Mouse (Mus musculus) stomach, embryonic 14.5 days (tissue): ENCODE results near the gene Rnf185. TPM values are rescaled to one million over a fixed set of nuclear protein-coding genes. Genes with fewer than 3 reads are reported as not detected.

ENCODE experiments used
- ATAC-seq: fragments of 200-750 bp; cut with Nextera tagmentation; 2 replicates; pipeline ENCODE4 v1.8.0; 2017; ENCODE audit warnings: low read depth, moderate TSS enrichment; ENCODE audit not compliant: insufficient number of reproducible peaks, insufficient read depth, low FRiP score
- H3K27ac ChIP-seq: fragments of 300-500 bp; sonication (generic); 2 replicates; pipeline ENCODE4 v1.5.1; 2014; ENCODE audit warnings: mild to moderate bottlenecking, low read length, moderate library complexity, mixed read lengths
- H3K27me3 ChIP-seq: fragments of 300-500 bp; sonication (generic); 2 replicates; pipeline ENCODE4 v1.6.1; 2014; ENCODE audit warnings: low read length, control low read depth, mixed read lengths; ENCODE audit not compliant: control insufficient read depth, insufficient read depth
- H3K36me3 ChIP-seq: fragments of 300-500 bp; sonication (generic); 2 replicates; pipeline ENCODE4 v1.6.1; 2014; ENCODE audit warnings: mild to moderate bottlenecking, control low read depth, low read length, moderate library complexity, mixed read lengths; ENCODE audit not compliant: control insufficient read depth, insufficient read depth
- H3K4me1 ChIP-seq: fragments of 300-500 bp; sonication (generic); 2 replicates; pipeline ENCODE4 v1.6.1; 2014; ENCODE audit warnings: low read length, control low read depth, mixed read lengths; ENCODE audit not compliant: control insufficient read depth, insufficient read depth
- H3K4me2 ChIP-seq: fragments of 300-500 bp; sonication (generic); replicated peaks from 2 replicates; pipeline ENCODE4 v1.6.1; 2014; ENCODE audit warnings: low read depth, low read length, control low read depth
- H3K4me3 ChIP-seq: fragments of 300-500 bp; sonication (generic); 2 replicates; pipeline ENCODE4 v1.5.1; 2014; ENCODE audit warnings: low read depth, low read length, control low read depth
- H3K9ac ChIP-seq: fragments of 300-500 bp; sonication (generic); replicated peaks from 2 replicates; pipeline ENCODE4 v1.6.1; 2014; ENCODE audit warnings: low read depth, mild to moderate bottlenecking, control low read depth, low read length, moderate library complexity, mixed read lengths
- H3K9me3 ChIP-seq: fragments of 300-500 bp; sonication (generic); 2 replicates; pipeline ENCODE4 v1.6.1; 2016; ENCODE audit warnings: low read depth, low read length, control low read depth; ENCODE audit not compliant: control insufficient read depth
- WGBS: fragments of 180-500 bp; shearing (Covaris S2); extraction: QIAGEN DNeasy Blood & Tissue Kit; methylation state at CpG from one replicate; pipeline ENCODE4 v1.1.7; 2014; 5-methylcytosine and 5-hydroxymethylcytosine counted together
- polyA plus RNA-seq: library from polyadenylated mRNA; unstranded; fragments of >200 nt; fragmentation: Nextera tagmentation; extraction: Ambion mirVana; gene quantifications from 2 replicates; pipeline ENCODE4 v1.2.1, GENCODE M21; 2014

The Rnf185 gene
- 34.2 and 34.8 TPM in 2 replicates for polyA plus RNA-seq

- Histone ChIP-seq H3K36me3 (no peaks in the 10 kb centered on the region; the same call in 1 of the 2 replicates), H3K27ac (peak within 1 kb of the TSS; percentile 86), H3K4me1 (peaks cover 12% of the 10 kb centered on the region), H3K4me2 (peak within 1 kb of the TSS; percentile 88), H3K9ac (peak within 1 kb of the TSS; percentile 48), H3K9me3 (no peaks in the 10 kb centered on the region), H3K27me3 (no peaks in the 10 kb centered on the region), H3K4me3 (peak within 1 kb of the TSS; percentile 78)
- under 1% methylated on average over 45 of the region's 45 CpGs for WGBS
- peak; percentile 97 for ATAC-seq
These were observed at the start of gene Rnf185 for GRCm38 (mm10) chr11:3452167-3452639. TSS of gene Rnf185 (minus strand) at chr11:3452363.

GRCm38 (mm10) chr11:3497296-3497695 lies 45.1 kb upstream of the Rnf185 start:
- no peaks in the 10 kb centered on the region for H3K36me3 ChIP-seq
- H3K4me2 ChIP-seq, result no peak overlapping the region
- WGBS, result 89% methylated on average over 1 of the region's 1 CpGs
- H3K9me3 ChIP-seq, result no peaks in the 10 kb centered on the region
- no peak overlapping the region for H3K27ac ChIP-seq
- no peak overlapping the region for H3K9ac ChIP-seq
- no peak overlapping the region for H3K4me3 ChIP-seq
- no peak for ATAC-seq
- no peaks in the 10 kb centered on the region for H3K4me1 ChIP-seq
- H3K27me3 ChIP-seq, result no peaks in the 10 kb centered on the region

- Histone ChIP-seq H3K4me1 (no peaks in the 10 kb centered on the region), H3K27me3 (no peaks in the 10 kb centered on the region), H3K36me3 (no peaks in the 10 kb centered on the region), H3K27ac (no peak overlapping the region), H3K4me3 (no peak overlapping the region), H3K4me2 (no peak overlapping the region), H3K9ac (no peak overlapping the region), H3K9me3 (no peaks in the 10 kb centered on the region)
- WGBS, result 49% methylated on average over 5 of the region's 5 CpGs
- ATAC-seq, result 0 out of 2 replicates have a peak, but pooled peaks have one; percentile 29
These were observed 44.6 kb upstream of the Rnf185 start for GRCm38 (mm10) chr11:3496756-3497155.

- ATAC-seq, result no peak
- Histone ChIP-seq H3K4me1 (no peaks in the 10 kb centered on the region), H3K36me3 (no peaks in the 10 kb centered on the region), H3K27me3 (no peaks in the 10 kb centered on the region), H3K9ac (no peak overlapping the region), H3K4me2 (no peak overlapping the region), H3K4me3 (no peak overlapping the region), H3K27ac (no peak overlapping the region), H3K9me3 (no peaks in the 10 kb centered on the region)
- WGBS, result 89% methylated on average over 14 of the region's 14 CpGs
These were observed 43.3 kb upstream of the Rnf185 start for GRCm38 (mm10) chr11:3495496-3495895.

GRCm38 (mm10) chr11:3494857-3495256 lies 42.7 kb upstream of the Rnf185 start:
- WGBS, result 78% methylated on average over 17 of the region's 17 CpGs
- H3K27ac ChIP-seq, result no peak overlapping the region
- no peak; the same call in 1 of the 2 replicates for ATAC-seq
- no peaks in the 10 kb centered on the region for H3K36me3 ChIP-seq
- H3K9ac ChIP-seq, result no peak overlapping the region
- no peak overlapping the region for H3K4me2 ChIP-seq
- no peaks in the 10 kb centered on the region for H3K9me3 ChIP-seq
- H3K4me3 ChIP-seq, result no peak overlapping the region
- no peaks in the 10 kb centered on the region for H3K4me1 ChIP-seq
- no peaks in the 10 kb centered on the region for H3K27me3 ChIP-seq

GRCm38 (mm10) chr11:3492748-3493147 lies 40.6 kb upstream of the Rnf185 start:
- no peak overlapping the region for H3K4me3 ChIP-seq
- H3K36me3 ChIP-seq, result no peaks in the 10 kb centered on the region
- H3K9ac ChIP-seq, result no peak overlapping the region
- no peaks in the 10 kb centered on the region for H3K27me3 ChIP-seq
- no peak overlapping the region for H3K4me2 ChIP-seq
- no peaks in the 10 kb centered on the region for H3K9me3 ChIP-seq
- no peak overlapping the region for H3K27ac ChIP-seq
- 48% methylated on average over 4 of the region's 4 CpGs for WGBS
- no peak for ATAC-seq
- no peaks in the 10 kb centered on the region for H3K4me1 ChIP-seq

GRCm38 (mm10) chr11:3489036-3489435 lies 36.9 kb upstream of the Rnf185 start:
- H3K4me1 ChIP-seq, result no peaks in the 10 kb centered on the region
- no peak overlapping the region for H3K27ac ChIP-seq
- H3K4me2 ChIP-seq, result no peak overlapping the region

GRCm38 (mm10) chr11:3487952-3488570 lies 35.9 kb upstream of the Rnf185 start, which contains the start of gene Pla2g3:
TSS of gene Pla2g3 (plus strand) at chr11:3488284.
- H3K27ac ChIP-seq, result no peak within 1 kb of the TSS
- no peaks in the 10 kb centered on the region for H3K36me3 ChIP-seq
- no peak within 1 kb of the TSS for H3K4me2 ChIP-seq
- H3K4me1 ChIP-seq, result no peaks in the 10 kb centered on the region
- no peak for ATAC-seq
- H3K27me3 ChIP-seq, result no peaks in the 10 kb centered on the region
- no peak within 1 kb of the TSS for H3K4me3 ChIP-seq
- H3K9me3 ChIP-seq, result no peaks in the 10 kb centered on the region
- no peak within 1 kb of the TSS for H3K9ac ChIP-seq
- WGBS, result 18% methylated on average over 11 of the region's 11 CpGs

More at GRCm38 (mm10) chr11:3489036-3489435, 36.9 kb upstream of the Rnf185 start:
- Histone ChIP-seq H3K27me3 (no peaks in the 10 kb centered on the region), H3K36me3 (no peaks in the 10 kb centered on the region), H3K4me3 (no peak overlapping the region), H3K9me3 (no peaks in the 10 kb centered on the region), H3K9ac (no peak overlapping the region)
- no peak for ATAC-seq
- 70% methylated on average over 5 of the region's 5 CpGs for WGBS

- Histone ChIP-seq H3K9ac (no peak overlapping the region), H3K4me1 (no peaks in the 10 kb centered on the region), H3K4me3 (no peak overlapping the region), H3K36me3 (no peaks in the 10 kb centered on the region), H3K27ac (no peak overlapping the region), H3K27me3 (no peaks in the 10 kb centered on the region), H3K9me3 (no peaks in the 10 kb centered on the region), H3K4me2 (no peak overlapping the region)
- 63% methylated on average over 7 of the region's 7 CpGs for WGBS
- no peak for ATAC-seq
These were observed 34.2 kb upstream of the Rnf185 start for GRCm38 (mm10) chr11:3486349-3486748.
